Mouse (Mus musculus): ENCODE measurements around the gene A730071L15Rik. TPM values are rescaled to one million over a fixed set of nuclear protein-coding genes. Genes with fewer than 3 reads are reported as not detected.

Gene A730071L15Rik
- polyA plus RNA-seq, 1 experiment from 2014 or later = 0.39 TPM

- Histone ChIP-seq H3K27ac (ENCODE audit: low read length) (peak within 1 kb of the TSS; percentile 98), H3K9me3 (replicated peaks; ENCODE audit: control insufficient read depth, low read length) (no peaks in the 10 kb centered on the region), H3K36me3 (ENCODE audit: control insufficient read depth, insufficient read depth) (no peaks in the 10 kb centered on the region), H3K4me1 (ENCODE audit: control insufficient read depth, insufficient read depth, low read length) (peaks cover 9% of the 10 kb centered on the region; the same call in 1 of the 2 replicates), H3K4me3 (ENCODE audit: low read length) (peak within 1 kb of the TSS; percentile 100), H3K9ac (ENCODE audit: low read length) (peak within 1 kb of the TSS; percentile 99), H3K4me2 (ENCODE audit: low read depth, low read length) (peak within 1 kb of the TSS; percentile 99), H3K27me3 (ENCODE audit: control insufficient read depth, insufficient read depth, low read length) (peaks cover 3% of the 10 kb centered on the region; the same call in 1 of the 2 replicates)
- under 1% methylated on average over 39 of the region's 39 CpGs for WGBS
- ATAC-seq (replicated peaks; ENCODE audit: extremely low read depth, insufficient read depth, low FRiP score) = peak; percentile 93
Measured at GRCm38 (mm10) chr11:6200087-6200569, 299 bp downstream of the A730071L15Rik start, which contains the start of gene Nudcd3. Nudcd3 (minus strand) TSS chr11:6200415.

- peak overlapping the region; percentile 98 for H3K27ac ChIP-seq (ENCODE audit: low read length)
- H3K9ac ChIP-seq (ENCODE audit: low read length) = peak overlapping the region; percentile 99
- H3K4me2 ChIP-seq (ENCODE audit: low read depth, low read length) = peak overlapping the region; percentile 99
- WGBS = 22% methylated on average over 9 of the region's 9 CpGs
- H3K9me3 ChIP-seq (replicated peaks; ENCODE audit: control insufficient read depth, low read length) = 0 out of 2 replicates have a peak, but pooled peaks cover under 1% of the 10 kb centered on the region
- peaks cover 3% of the 10 kb centered on the region; the same call in 1 of the 2 replicates for H3K27me3 ChIP-seq (ENCODE audit: control insufficient read depth, insufficient read depth, low read length)
- no peaks in the 10 kb centered on the region for H3K36me3 ChIP-seq (ENCODE audit: control insufficient read depth, insufficient read depth)
- peaks cover 9% of the 10 kb centered on the region; the same call in 1 of the 2 replicates for H3K4me1 ChIP-seq (ENCODE audit: control insufficient read depth, insufficient read depth, low read length)
- peak overlapping the region; percentile 100 for H3K4me3 ChIP-seq (ENCODE audit: low read length)
- no peak for ATAC-seq (replicated peaks; ENCODE audit: extremely low read depth, insufficient read depth, low FRiP score)
Measured at GRCm38 (mm10) chr11:6200570-6200969, 741 bp downstream of the A730071L15Rik start.

- 72% methylated on average over 2 of the region's 2 CpGs for WGBS
- peaks cover 8% of the 10 kb centered on the region for H3K9me3 ChIP-seq (replicated peaks; ENCODE audit: control insufficient read depth, low read length)
Measured at GRCm38 (mm10) chr11:6207090-6207489, 7.3 kb downstream of the A730071L15Rik start.

GRCm38 (mm10) chr11:6208158-6208557, 8.3 kb downstream of the A730071L15Rik start:
- ATAC-seq (replicated peaks; ENCODE audit: extremely low read depth, insufficient read depth, low FRiP score) = no peak
- WGBS = 91% methylated on average over 1 of the region's 1 CpGs
- Histone ChIP-seq H3K27ac (ENCODE audit: low read length) (no peak overlapping the region), H3K4me3 (ENCODE audit: low read length) (no peak overlapping the region), H3K36me3 (ENCODE audit: control insufficient read depth, insufficient read depth) (no peaks in the 10 kb centered on the region), H3K9me3 (replicated peaks; ENCODE audit: control insufficient read depth, low read length) (peaks cover 8% of the 10 kb centered on the region), H3K27me3 (ENCODE audit: control insufficient read depth, insufficient read depth, low read length) (peaks cover 3% of the 10 kb centered on the region; the same call in 1 of the 2 replicates), H3K4me2 (ENCODE audit: low read depth, low read length) (no peak overlapping the region), H3K4me1 (ENCODE audit: control insufficient read depth, insufficient read depth, low read length) (no peaks in the 10 kb centered on the region), H3K9ac (ENCODE audit: low read length) (no peak overlapping the region)

More at GRCm38 (mm10) chr11:6207090-6207489, 7.3 kb downstream of the A730071L15Rik start:
- H3K4me3 ChIP-seq (ENCODE audit: low read length) = no peak overlapping the region
- no peak overlapping the region for H3K27ac ChIP-seq (ENCODE audit: low read length)
- no peaks in the 10 kb centered on the region for H3K36me3 ChIP-seq (ENCODE audit: control insufficient read depth, insufficient read depth)
- no peak for ATAC-seq (replicated peaks; ENCODE audit: extremely low read depth, insufficient read depth, low FRiP score)
- H3K4me1 ChIP-seq (ENCODE audit: control insufficient read depth, insufficient read depth, low read length) = no peaks in the 10 kb centered on the region
- no peak overlapping the region for H3K4me2 ChIP-seq (ENCODE audit: low read depth, low read length)
- peaks cover 3% of the 10 kb centered on the region; the same call in 1 of the 2 replicates for H3K27me3 ChIP-seq (ENCODE audit: control insufficient read depth, insufficient read depth, low read length)
- H3K9ac ChIP-seq (ENCODE audit: low read length) = no peak overlapping the region

- H3K9me3 ChIP-seq (replicated peaks; ENCODE audit: control insufficient read depth, low read length) = no peaks in the 10 kb centered on the region
- H3K4me1 ChIP-seq (ENCODE audit: control insufficient read depth, insufficient read depth, low read length) = 0 out of 2 replicates have a peak, but pooled peaks cover 3% of the 10 kb centered on the region
- H3K27ac ChIP-seq (ENCODE audit: low read length) = no peak overlapping the region
- no peak for ATAC-seq (replicated peaks; ENCODE audit: extremely low read depth, insufficient read depth, low FRiP score)
- H3K27me3 ChIP-seq (ENCODE audit: control insufficient read depth, insufficient read depth, low read length) = no peaks in the 10 kb centered on the region
- H3K9ac ChIP-seq (ENCODE audit: low read length) = no peak overlapping the region
- no peaks in the 10 kb centered on the region for H3K36me3 ChIP-seq (ENCODE audit: control insufficient read depth, insufficient read depth)
- WGBS = 30% methylated on average over 3 of the region's 3 CpGs
- no peak overlapping the region for H3K4me2 ChIP-seq (ENCODE audit: low read depth, low read length)
- no peak overlapping the region for H3K4me3 ChIP-seq (ENCODE audit: low read length)
Measured at GRCm38 (mm10) chr11:6216834-6217233, 17.0 kb downstream of the A730071L15Rik start.

GRCm38 (mm10) chr11:6218189-6218896, 18.5 kb downstream of the A730071L15Rik start:
- no peak overlapping the region for H3K9ac ChIP-seq (ENCODE audit: low read length)
- no peaks in the 10 kb centered on the region for H3K36me3 ChIP-seq (ENCODE audit: control insufficient read depth, insufficient read depth)
- WGBS = 69% methylated on average over 11 of the region's 11 CpGs
- no peak overlapping the region for H3K4me2 ChIP-seq (ENCODE audit: low read depth, low read length)
- no peaks in the 10 kb centered on the region for H3K27me3 ChIP-seq (ENCODE audit: control insufficient read depth, insufficient read depth, low read length)
- ATAC-seq (replicated peaks; ENCODE audit: extremely low read depth, insufficient read depth, low FRiP score) = no peak
- H3K4me1 ChIP-seq (ENCODE audit: control insufficient read depth, insufficient read depth, low read length) = 0 out of 2 replicates have a peak, but pooled peaks cover 3% of the 10 kb centered on the region
- H3K9me3 ChIP-seq (replicated peaks; ENCODE audit: control insufficient read depth, low read length) = no peaks in the 10 kb centered on the region
- no peak overlapping the region for H3K4me3 ChIP-seq (ENCODE audit: low read length)
- no peak overlapping the region for H3K27ac ChIP-seq (ENCODE audit: low read length)

- Histone ChIP-seq H3K4me2 (ENCODE audit: low read depth, low read length) (no peak overlapping the region), H3K27me3 (ENCODE audit: control insufficient read depth, insufficient read depth, low read length) (peaks cover 2% of the 10 kb centered on the region; the same call in 1 of the 2 replicates), H3K9me3 (replicated peaks; ENCODE audit: control insufficient read depth, low read length) (no peaks in the 10 kb centered on the region), H3K27ac (ENCODE audit: low read length) (no peak overlapping the region), H3K4me3 (ENCODE audit: low read length) (no peak overlapping the region), H3K9ac (ENCODE audit: low read length) (no peak overlapping the region), H3K4me1 (ENCODE audit: control insufficient read depth, insufficient read depth, low read length) (0 out of 2 replicates have a peak, but pooled peaks cover 3% of the 10 kb centered on the region), H3K36me3 (ENCODE audit: control insufficient read depth, insufficient read depth) (no peaks in the 10 kb centered on the region)
- ATAC-seq (replicated peaks; ENCODE audit: extremely low read depth, insufficient read depth, low FRiP score) = no peak
- 88% methylated on average over 6 of the region's 6 CpGs for WGBS
Measured at GRCm38 (mm10) chr11:6219967-6220366, 20.1 kb downstream of the A730071L15Rik start.

GRCm38 (mm10) chr11:6222187-6222586, 22.4 kb downstream of the A730071L15Rik start:
- no peak for ATAC-seq (replicated peaks; ENCODE audit: extremely low read depth, insufficient read depth, low FRiP score)
- 89% methylated on average over 10 of the region's 10 CpGs for WGBS
- Histone ChIP-seq H3K27ac (ENCODE audit: low read length) (no peak overlapping the region), H3K9ac (ENCODE audit: low read length) (no peak overlapping the region), H3K4me1 (ENCODE audit: control insufficient read depth, insufficient read depth, low read length) (no peaks in the 10 kb centered on the region), H3K27me3 (ENCODE audit: control insufficient read depth, insufficient read depth, low read length) (peaks cover 4% of the 10 kb centered on the region), H3K9me3 (replicated peaks; ENCODE audit: control insufficient read depth, low read length) (no peaks in the 10 kb centered on the region), H3K36me3 (ENCODE audit: control insufficient read depth, insufficient read depth) (no peaks in the 10 kb centered on the region), H3K4me2 (ENCODE audit: low read depth, low read length) (no peak overlapping the region), H3K4me3 (ENCODE audit: low read length) (no peak overlapping the region)

All from heart, embryonic 16.5 days (tissue).